Mouse (Mus musculus): ENCODE measurements around the gene Pigl. TPM values are rescaled to one million over a fixed set of nuclear protein-coding genes. Genes with fewer than 3 reads are reported as not detected.
"Not testable (repeated sequence)": the region's sequence is repeated elsewhere in the genome, so short reads cannot be mapped to it uniquely, and the experiment has no call there.

The Pigl gene
- polyA plus RNA-seq, 1 experiment from 2014 or later: 11.8 TPM

- H3K27ac ChIP-seq: peak overlapping the region; percentile 99
- ATAC-seq: peak; percentile 77
- under 1% methylated on average over 42 of the region's 42 CpGs for WGBS
Observed at GRCm38 (mm10) chr11:62456483-62457172, 1.6 kb upstream of the Pigl start.

GRCm38 (mm10) chr11:62457241-62457890, 894 bp upstream of the Pigl start:
- Histone ChIP-seq H3K27me3 (replicated peaks) (no peaks in the 10 kb centered on the region), H3K4me2 (replicated peaks) (peak overlapping the region; percentile 84), H3K4me3 (replicated peaks) (peak overlapping the region; percentile 95), H3K36me3 (no peaks in the 10 kb centered on the region), H3K4me1 (replicated peaks) (peaks cover 7% of the 10 kb centered on the region), H3K9ac (peak overlapping the region; percentile 100), H3K27ac (peak overlapping the region; percentile 99), H3K9me3 (no peaks in the 10 kb centered on the region)
- ATAC-seq: peak; percentile 98
- WGBS: under 1% methylated on average over 69 of the region's 73 CpGs

More at GRCm38 (mm10) chr11:62456483-62457172, 1.6 kb upstream of the Pigl start:
- no peaks in the 10 kb centered on the region for H3K9me3 ChIP-seq
- H3K27me3 ChIP-seq (replicated peaks): no peaks in the 10 kb centered on the region
- H3K9ac ChIP-seq: peak overlapping the region; percentile 100
- no peaks in the 10 kb centered on the region for H3K36me3 ChIP-seq
- H3K4me2 ChIP-seq (replicated peaks): peak overlapping the region; percentile 84
- H3K4me3 ChIP-seq (replicated peaks): peak overlapping the region; percentile 95
- peaks cover 7% of the 10 kb centered on the region for H3K4me1 ChIP-seq (replicated peaks)

- Histone ChIP-seq H3K9ac (peak overlapping the region; percentile 100), H3K36me3 (no peaks in the 10 kb centered on the region)
Observed at GRCm38 (mm10) chr11:62457891-62458270, 379 bp upstream of the Pigl start.

GRCm38 (mm10) chr11:62458780-62459179, 520 bp downstream of the Pigl start:
- H3K9me3 ChIP-seq: no peaks in the 10 kb centered on the region
- no peaks in the 10 kb centered on the region for H3K36me3 ChIP-seq
- no peak for ATAC-seq
- peak overlapping the region; percentile 99 for H3K27ac ChIP-seq
- peak overlapping the region; percentile 100 for H3K9ac ChIP-seq
- H3K4me2 ChIP-seq (replicated peaks): peak overlapping the region; percentile 84
- peaks cover 7% of the 10 kb centered on the region for H3K4me1 ChIP-seq (replicated peaks)
- WGBS: under 1% methylated on average over 9 of the region's 9 CpGs
- H3K27me3 ChIP-seq (replicated peaks): no peaks in the 10 kb centered on the region
- peak overlapping the region; percentile 95 for H3K4me3 ChIP-seq (replicated peaks)

More at GRCm38 (mm10) chr11:62457891-62458270, 379 bp upstream of the Pigl start:
- Histone ChIP-seq H3K4me2 (replicated peaks) (peak overlapping the region; percentile 84), H3K27me3 (replicated peaks) (no peaks in the 10 kb centered on the region), H3K27ac (peak overlapping the region; percentile 99), H3K4me3 (replicated peaks) (peak overlapping the region; percentile 95), H3K9me3 (no peaks in the 10 kb centered on the region), H3K4me1 (replicated peaks) (peaks cover 7% of the 10 kb centered on the region)
- ATAC-seq: no peak
- WGBS: under 1% methylated on average over 18 of the region's 18 CpGs

- not testable (repeated sequence) for H3K9ac ChIP-seq; H3K27ac ChIP-seq; H3K36me3 ChIP-seq; H3K4me3 ChIP-seq (replicated peaks); H3K27me3 ChIP-seq (replicated peaks); ATAC-seq; H3K9me3 ChIP-seq; H3K4me2 ChIP-seq (replicated peaks); H3K4me1 ChIP-seq (replicated peaks)
- WGBS: 94% methylated on average over 1 of the region's 1 CpGs
Observed at GRCm38 (mm10) chr11:62462529-62462928, 4.3 kb downstream of the Pigl start.

- H3K4me2 ChIP-seq (replicated peaks): no peak overlapping the region
- no peak overlapping the region for H3K27ac ChIP-seq
- H3K27me3 ChIP-seq (replicated peaks): no peaks in the 10 kb centered on the region
- no peak for ATAC-seq
- WGBS: 79% methylated on average over 2 of the region's 2 CpGs
- H3K4me3 ChIP-seq (replicated peaks): no peak overlapping the region
- no peaks in the 10 kb centered on the region for H3K9me3 ChIP-seq
- H3K9ac ChIP-seq: no peak overlapping the region
- H3K36me3 ChIP-seq: no peaks in the 10 kb centered on the region
- H3K4me1 ChIP-seq (replicated peaks): peaks cover 2% of the 10 kb centered on the region; the same call in 1 of the 2 replicates
Observed at GRCm38 (mm10) chr11:62463225-62463915, 5.1 kb downstream of the Pigl start.

GRCm38 (mm10) chr11:62464696-62465095, 6.4 kb downstream of the Pigl start:
- Histone ChIP-seq H3K4me3 (replicated peaks) (no peak overlapping the region), H3K9me3 (no peaks in the 10 kb centered on the region), H3K27ac (no peak overlapping the region), H3K27me3 (replicated peaks) (no peaks in the 10 kb centered on the region), H3K9ac (no peak overlapping the region), H3K4me2 (replicated peaks) (no peak overlapping the region), H3K4me1 (replicated peaks) (peaks cover 2% of the 10 kb centered on the region; the same call in 1 of the 2 replicates), H3K36me3 (no peaks in the 10 kb centered on the region)
- WGBS: 96% methylated on average over 3 of the region's 3 CpGs
- no peak for ATAC-seq

- H3K9me3 ChIP-seq: no peaks in the 10 kb centered on the region
- H3K4me1 ChIP-seq (replicated peaks): no peaks in the 10 kb centered on the region
- WGBS: 89% methylated on average over 3 of the region's 3 CpGs
- no peak overlapping the region for H3K4me3 ChIP-seq (replicated peaks)
- no peak overlapping the region for H3K27ac ChIP-seq
- H3K36me3 ChIP-seq: no peaks in the 10 kb centered on the region
- H3K9ac ChIP-seq: no peak overlapping the region
- no peak for ATAC-seq
- H3K4me2 ChIP-seq (replicated peaks): no peak overlapping the region
- H3K27me3 ChIP-seq (replicated peaks): no peaks in the 10 kb centered on the region
Observed at GRCm38 (mm10) chr11:62465849-62466248, 7.6 kb downstream of the Pigl start.

GRCm38 (mm10) chr11:62466546-62466945, 8.3 kb downstream of the Pigl start:
- WGBS: 89% methylated on average over 3 of the region's 3 CpGs
- ATAC-seq: no peak
- no peak overlapping the region for H3K27ac ChIP-seq

GRCm38 (mm10) chr11:62467289-62467688, 9.0 kb downstream of the Pigl start:
- ATAC-seq; H3K4me3 ChIP-seq (replicated peaks): not testable (repeated sequence)

More at GRCm38 (mm10) chr11:62466546-62466945, 8.3 kb downstream of the Pigl start:
- Histone ChIP-seq H3K9me3 (no peaks in the 10 kb centered on the region), H3K36me3 (no peaks in the 10 kb centered on the region), H3K27me3 (replicated peaks) (no peaks in the 10 kb centered on the region), H3K9ac (no peak overlapping the region), H3K4me1 (replicated peaks) (no peaks in the 10 kb centered on the region), H3K4me2 (replicated peaks) (no peak overlapping the region), H3K4me3 (replicated peaks) (no peak overlapping the region)

GRCm38 (mm10) chr11:62470451-62470850, 12.2 kb downstream of the Pigl start:
- Histone ChIP-seq H3K4me2 (replicated peaks) (no peak overlapping the region), H3K9me3 (no peaks in the 10 kb centered on the region), H3K27ac (no peak overlapping the region), H3K9ac (no peak overlapping the region), H3K27me3 (replicated peaks) (no peaks in the 10 kb centered on the region), H3K36me3 (no peaks in the 10 kb centered on the region), H3K4me1 (replicated peaks) (no peaks in the 10 kb centered on the region), H3K4me3 (replicated peaks) (no peak overlapping the region)
- ATAC-seq: no peak
- WGBS: 92% methylated on average over 6 of the region's 6 CpGs

More at GRCm38 (mm10) chr11:62467289-62467688, 9.0 kb downstream of the Pigl start:
- H3K27ac ChIP-seq; H3K4me1 ChIP-seq (replicated peaks); H3K4me2 ChIP-seq (replicated peaks); H3K27me3 ChIP-seq (replicated peaks); H3K9me3 ChIP-seq; H3K9ac ChIP-seq; H3K36me3 ChIP-seq: not testable (repeated sequence)

- ATAC-seq: no peak
- Histone ChIP-seq H3K9ac (no peak overlapping the region), H3K27ac (no peak overlapping the region), H3K4me3 (replicated peaks) (no peak overlapping the region), H3K4me2 (replicated peaks) (no peak overlapping the region), H3K36me3 (no peaks in the 10 kb centered on the region), H3K4me1 (replicated peaks) (no peaks in the 10 kb centered on the region), H3K9me3 (no peaks in the 10 kb centered on the region), H3K27me3 (replicated peaks) (no peaks in the 10 kb centered on the region)
- WGBS: 90% methylated on average over 5 of the region's 5 CpGs
Observed at GRCm38 (mm10) chr11:62473516-62473915, 15.3 kb downstream of the Pigl start.

Data from intestine, embryonic 15.5 days (tissue).